Mouse (Mus musculus) retina, postnatal 7 days (tissue): ENCODE measurements around the gene Cnksr3.

Experiments
- DNase-seq: peaks from one replicate; pipeline ENCODE4 v3.0.0-alpha.2; 2012; ENCODE audit warnings: low read depth, low spot score

Gene Cnksr3

DNA sequence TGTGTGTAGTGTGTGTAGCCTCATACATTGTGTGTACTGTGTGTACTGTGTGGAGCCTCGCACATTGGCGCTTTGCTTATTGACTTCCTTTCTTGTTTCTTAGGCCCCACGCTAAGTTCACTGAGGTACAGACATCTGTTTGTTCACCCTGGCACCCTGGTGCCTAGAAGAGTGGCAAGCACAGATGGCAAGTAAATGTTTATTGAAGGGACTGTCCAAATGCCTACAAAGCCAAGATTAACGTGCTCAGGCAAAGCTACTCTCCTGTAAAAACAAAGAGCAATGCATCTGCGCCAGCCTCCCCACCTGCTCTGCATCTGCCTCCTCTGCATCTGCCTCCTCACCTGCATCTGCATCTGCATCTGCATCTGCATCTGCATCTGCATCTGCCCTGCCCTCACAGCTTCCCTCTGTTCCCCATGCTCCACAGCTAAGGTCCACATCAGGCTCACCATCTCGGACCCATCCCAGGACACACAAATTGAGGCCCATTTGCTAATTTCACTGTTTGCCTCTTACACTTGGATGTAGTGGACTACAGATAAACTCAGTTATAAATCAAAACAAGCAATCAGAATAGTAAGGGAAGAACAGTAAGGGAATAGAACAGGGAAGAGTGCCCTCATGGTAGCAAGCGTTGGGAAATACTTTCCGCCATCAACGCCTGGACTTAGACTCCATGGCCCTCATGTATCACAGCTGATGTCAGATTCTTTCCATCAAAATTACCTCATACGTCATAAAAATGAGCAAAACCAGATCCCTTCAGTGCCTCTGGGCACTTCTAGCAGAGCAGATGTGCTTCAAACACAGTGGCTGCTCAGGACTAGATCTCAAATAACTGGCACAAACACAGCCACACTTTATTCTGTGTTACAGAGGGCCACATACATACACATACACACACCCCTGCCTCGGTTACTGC lies 62.1 kb downstream of the Cnksr3 start:
- no peak for DNase-seq

DNA sequence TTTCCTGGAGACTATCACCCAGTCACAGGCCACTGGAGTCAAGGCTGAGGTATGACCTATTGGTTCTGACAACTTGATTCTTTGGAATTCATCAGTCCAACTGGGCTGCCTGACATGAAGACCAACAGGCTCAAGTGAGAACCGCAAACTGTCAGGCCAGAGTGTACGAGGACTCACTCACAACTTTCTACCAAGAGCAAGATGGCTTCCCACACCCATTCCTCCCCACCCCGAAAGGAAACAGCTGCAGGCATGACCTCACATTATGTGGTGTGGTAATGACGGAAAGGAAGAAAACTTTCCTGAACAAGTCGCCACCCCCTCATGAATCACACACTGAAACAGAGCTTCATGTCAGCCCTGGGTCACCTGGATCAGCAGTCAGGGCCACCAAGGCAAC lies 66.4 kb downstream of the Cnksr3 start:
- DNase-seq = no peak

DNA sequence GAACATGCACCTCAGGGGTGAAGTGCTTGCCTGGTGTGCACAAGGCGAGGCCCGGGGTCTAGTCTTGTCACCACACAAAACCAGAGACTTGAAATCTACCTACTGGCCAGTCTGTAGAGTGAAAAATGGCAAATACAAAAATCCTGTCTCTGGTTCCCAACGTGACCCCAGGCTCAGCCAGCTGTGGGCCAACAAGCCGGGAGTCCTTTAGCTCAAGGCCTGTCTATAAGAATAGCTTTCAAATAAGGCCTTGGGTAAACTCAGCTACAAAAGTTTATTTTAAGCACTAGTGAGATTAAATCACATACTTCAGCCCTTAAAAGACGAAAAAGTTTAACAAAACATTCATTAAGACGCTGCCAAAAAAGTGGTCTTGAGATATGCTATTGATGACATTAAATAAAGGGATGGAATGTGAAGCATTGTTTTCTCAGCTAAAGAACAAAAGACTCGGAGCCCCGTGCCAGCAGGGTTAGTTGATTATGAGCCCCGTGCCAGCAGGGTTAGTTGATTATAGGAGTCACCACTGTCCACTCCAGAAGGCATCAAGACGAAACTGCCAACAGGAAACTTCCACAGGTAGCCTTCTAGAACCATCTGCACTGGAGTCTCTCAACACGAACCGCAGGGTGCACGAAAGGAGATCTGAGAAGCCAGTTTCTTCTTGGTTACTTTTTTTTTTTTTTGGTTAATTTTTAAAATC lies 67.8 kb downstream of the Cnksr3 start:
- DNase-seq = no peak

DNA sequence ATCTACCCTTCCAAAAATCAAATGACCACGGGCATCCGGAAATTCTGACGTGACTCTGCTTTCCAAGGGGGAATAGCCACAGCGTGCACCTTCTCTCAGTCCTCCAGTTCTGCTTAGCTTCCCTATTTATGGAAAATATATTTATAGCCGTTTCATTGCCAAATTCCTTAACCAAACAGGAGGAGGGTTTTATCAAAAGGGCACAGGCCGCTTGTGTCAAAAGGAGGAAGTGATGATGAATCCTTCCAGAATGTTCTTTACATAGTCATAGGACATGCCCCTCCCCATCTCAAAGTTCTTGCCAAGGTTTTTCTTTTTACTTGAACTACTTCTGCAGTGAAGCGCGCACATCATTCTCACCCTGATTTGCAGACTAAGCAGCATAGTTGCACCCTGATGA lies 69.8 kb downstream of the Cnksr3 start:
- DNase-seq = no peak

DNA sequence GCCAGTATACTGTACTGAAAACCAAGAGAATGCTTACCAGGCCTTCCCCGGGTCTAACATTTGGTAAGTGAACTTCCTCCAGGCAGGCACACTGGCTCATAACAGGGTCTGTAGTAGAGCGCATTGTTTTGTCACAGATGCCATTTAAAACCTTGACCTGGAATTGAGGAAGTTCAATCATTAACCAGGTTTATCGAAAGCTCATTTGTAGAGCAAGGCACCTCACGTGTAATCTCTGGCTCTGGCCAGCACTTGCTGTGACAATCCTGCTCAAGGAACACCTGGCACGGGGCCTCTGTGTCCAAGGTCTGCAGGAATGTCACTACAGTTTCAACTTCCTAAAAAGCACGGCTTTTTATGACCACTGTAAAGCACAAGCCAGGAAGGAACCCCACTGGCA lies 71.8 kb downstream of the Cnksr3 start:
- DNase-seq = no peak

DNA sequence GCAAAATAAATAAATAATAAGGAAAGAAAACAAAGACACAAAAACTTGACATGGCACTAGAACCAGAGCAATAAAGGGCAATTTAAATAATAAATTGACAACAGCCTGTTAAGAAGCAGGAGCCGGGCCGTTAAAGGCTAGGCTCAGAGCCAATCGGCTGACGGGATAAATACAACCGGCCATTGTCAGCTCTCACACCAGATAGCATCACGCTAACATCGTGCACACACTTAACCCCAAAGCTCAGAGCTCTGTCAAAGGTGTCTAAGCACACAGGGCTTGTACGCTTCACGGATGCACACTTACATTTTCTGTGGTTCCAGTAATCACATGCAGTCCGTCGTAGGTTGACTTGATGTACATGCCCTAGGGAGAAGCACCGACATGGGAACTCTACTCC lies 74.0 kb downstream of the Cnksr3 start:
- DNase-seq = no peak

DNA sequence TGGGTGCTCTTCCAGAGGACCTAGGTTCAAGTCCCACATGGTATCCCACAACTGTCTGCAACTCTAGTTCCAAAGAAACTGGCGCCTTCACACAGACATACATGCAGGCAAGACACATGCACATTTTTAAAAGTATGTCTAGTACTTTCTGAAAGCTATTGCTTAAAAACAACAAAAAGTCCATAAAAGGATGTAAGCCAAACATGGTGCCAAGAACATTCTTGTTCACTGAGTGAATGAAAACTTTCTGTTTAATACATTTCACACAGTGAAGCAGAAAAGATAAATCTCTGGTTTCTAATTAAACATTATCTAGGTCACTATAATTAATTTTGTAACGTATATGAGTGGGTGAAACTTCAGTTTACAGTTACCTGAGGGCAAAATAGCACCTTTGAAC lies 76.3 kb downstream of the Cnksr3 start:
- DNase-seq = no peak

DNA sequence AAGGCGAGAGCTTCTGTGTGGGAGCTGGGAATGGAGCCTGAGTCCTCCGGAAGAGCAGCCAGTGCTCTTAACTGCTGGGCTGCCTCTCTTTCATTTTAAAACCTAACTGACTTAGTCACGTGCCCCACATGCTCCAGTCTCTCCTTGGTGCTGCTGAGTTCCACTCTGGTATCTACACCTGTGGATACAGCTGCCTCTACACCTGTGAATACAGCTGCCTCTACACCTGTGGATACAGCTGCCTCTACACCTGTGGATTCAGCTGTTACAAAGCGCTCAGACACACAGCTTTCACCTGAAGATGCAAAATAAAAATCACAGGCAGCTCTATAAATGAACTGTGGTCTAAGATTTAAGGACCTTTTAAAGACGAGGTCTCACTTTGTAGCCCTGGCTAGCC lies 79.0 kb downstream of the Cnksr3 start:
- DNase-seq = no peak

DNA sequence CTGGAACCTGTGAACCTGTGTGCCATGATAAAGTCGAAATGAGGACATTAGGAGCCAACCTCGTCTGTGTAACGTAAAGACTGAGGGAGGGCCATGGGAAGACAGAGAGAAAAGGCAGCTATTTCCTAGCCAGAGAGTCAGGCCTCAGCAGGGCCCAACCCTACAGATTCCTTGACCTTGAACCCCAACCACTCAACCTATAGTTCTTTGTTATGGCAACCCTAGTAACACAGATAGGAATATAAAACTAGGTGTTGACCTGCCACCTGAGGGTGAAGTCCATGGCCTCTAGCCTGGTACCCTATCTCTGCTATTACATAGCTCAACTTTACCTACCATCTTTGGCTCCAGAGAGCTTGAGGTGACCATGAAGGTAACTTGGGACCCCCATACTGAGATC lies 80.6 kb downstream of the Cnksr3 start:
- DNase-seq = no peak

DNA sequence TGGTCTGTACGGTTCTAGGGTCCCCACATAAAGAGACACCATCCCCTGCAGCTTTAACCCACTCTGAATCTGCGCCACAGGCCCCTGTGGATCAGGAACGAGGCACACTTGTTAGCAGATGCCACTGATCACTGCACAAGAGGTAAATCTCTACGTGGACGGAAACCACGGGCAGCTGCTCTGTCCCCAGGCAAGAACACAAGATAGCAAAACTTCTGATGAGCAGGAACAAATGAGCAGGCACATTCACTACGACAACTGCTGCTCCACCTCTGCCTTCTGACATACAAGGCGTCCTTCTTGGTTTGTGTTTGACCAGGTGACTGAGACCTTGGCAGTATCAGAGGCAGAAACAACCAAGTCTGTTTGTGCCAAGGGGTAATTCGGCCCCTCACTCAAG lies 84.2 kb downstream of the Cnksr3 start:
- DNase-seq = no peak

DNA sequence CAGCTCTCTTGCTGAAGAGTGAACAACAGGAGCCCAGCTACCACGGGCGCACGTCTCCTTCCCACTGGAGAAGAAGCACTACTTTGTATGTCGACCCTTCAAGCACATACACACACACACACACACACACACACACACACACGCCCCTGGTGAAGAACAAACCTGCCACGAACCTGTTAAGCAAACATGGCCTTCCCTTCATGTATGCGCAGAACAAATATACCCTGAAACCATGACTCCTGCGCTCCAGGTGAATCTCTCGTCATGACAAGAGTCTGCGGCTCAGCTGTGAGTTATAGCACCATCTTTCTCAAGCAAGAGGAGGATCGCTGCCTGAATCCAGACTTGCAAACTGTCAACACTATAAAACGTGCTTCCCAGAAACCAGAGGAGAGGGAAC lies 85.2 kb downstream of the Cnksr3 start:
- DNase-seq = no peak

DNA sequence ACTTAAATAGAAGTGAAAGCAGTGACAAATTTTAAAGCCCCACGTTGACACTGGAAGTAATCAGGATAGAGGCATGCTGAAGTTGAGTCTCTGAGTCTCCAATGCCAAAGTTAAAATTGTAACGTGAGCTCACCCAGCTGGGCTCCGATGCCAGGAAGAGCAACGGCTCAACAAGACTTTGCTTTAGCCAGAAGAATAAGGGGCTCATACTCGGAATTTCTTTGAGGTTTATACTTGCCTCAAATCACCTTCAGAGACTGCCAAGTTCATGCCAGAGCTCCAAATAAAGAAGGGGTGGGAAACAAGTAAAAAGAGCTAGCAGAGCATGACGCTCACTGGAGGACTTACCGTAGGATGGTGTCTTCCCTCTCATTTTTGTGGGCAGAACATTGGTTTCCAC lies 85.8 kb downstream of the Cnksr3 start:
- no peak for DNase-seq

DNA sequence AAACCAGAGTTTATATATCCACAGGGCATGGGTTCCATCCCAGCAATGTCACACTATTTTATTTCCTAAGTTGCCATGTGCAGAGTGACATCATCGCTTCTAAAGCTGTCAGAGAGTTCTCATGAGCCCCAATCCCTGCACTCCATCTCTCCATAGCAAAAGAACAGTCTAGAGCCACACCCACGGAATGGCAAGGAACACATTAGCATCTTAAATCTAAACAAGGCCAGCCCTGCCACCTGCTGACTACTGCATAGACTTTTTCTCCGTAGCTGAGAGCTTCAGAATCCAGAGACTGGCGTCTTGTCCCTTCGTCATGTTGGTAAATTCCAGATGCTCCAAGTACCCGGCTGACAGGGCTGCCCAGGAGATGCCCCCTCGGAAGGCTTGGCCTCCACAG lies 87.0 kb downstream of the Cnksr3 start:
- DNase-seq = no peak

DNA sequence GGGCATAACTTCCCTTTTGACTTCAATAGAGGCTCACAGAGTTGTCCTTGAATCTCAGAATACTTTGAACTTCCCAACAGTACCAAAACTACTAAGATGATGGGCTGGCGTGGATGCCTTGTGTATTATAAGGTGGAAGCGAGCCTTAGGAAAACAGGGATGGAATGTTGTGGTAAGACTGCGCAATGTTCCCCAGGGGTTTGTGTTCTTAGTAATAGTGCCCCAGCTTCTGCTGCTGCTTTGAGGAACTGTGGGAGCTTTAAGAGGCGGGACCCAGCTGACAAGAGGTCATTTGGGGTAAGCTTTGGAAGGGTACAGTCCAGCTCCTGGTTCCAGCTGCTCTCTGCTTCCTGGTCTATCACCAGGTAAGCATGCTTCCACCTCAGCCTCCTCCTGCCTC lies 89.7 kb downstream of the Cnksr3 start:
- no peak for DNase-seq

DNA sequence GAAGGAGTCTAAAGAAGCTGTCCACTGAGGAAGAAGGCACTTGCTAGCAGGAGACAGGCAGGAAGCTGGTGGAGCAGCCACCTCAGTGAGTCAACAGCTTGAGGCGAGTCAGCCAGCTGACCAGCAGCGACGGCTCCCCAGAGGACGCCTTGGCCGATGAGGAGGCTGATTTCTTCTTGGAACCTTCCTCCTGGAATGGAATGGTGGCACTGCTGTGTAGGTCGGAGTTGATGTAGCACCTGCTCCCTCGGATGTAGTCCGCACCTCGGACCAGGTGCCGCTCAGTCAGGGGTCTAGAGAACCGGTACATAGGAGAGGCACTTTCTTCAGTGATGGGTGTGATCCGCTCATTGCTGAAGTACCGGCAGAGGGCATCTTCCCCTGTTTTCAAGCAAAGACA lies 91.8 kb downstream of the Cnksr3 start:
- DNase-seq = no peak

DNA sequence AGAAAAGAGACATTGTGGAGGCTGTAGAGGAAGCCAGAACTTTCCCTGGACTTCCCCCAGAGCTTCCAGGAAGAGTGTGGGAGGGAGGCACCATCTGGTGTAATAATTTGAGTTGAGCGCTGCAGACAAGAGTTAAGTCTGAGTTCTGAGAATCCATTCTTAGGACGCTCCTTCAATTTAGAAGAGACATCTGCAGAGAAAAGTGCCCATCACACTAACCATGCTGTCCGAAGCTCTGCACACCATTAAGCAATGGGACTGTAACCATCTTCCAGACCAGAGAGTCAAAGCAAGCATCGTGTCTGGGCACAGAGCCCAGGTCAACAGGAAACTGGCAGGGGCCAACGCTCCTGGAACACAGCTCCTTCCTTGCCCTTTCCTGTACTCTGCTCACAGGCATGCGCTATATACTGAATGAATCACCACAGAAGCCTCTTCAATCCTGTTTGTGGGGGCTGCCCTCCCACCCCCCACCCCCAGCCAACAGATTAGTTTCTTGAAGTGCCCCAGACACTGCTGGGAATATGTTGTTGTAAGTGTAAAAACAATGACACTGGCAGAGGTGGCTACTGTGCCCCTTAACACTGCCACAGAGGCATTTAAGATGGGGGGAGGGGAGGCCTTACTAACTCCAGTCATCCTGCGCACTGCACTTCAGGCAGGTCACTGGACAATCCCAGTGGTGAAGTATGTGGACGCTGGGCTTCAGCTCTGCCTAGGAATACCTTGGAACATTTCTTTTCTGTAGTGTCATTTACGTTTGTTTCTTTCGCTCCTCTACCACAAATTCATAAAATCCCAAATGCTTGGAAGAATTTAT lies 93.6 kb downstream of the Cnksr3 start:
- no peak for DNase-seq

DNA sequence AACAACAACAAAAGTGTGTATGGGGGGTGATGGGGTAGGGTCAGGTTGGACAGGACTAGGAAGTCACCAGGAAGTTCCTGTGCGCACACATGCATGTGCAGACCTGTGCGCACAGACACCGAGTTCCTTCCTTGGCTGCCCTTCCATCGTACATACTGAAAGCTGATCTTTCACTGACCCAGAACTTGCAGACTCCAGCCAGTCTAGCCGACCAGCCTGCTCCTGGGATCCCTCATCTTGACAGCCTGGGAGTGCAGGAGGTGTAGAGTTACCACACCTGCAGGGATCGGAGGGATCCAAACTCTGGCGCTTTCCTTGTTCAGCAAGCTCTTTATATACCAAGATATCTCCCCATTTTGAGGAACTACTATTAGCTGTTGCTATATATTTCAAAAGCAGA lies 94.3 kb downstream of the Cnksr3 start:
- DNase-seq = no peak

DNA sequence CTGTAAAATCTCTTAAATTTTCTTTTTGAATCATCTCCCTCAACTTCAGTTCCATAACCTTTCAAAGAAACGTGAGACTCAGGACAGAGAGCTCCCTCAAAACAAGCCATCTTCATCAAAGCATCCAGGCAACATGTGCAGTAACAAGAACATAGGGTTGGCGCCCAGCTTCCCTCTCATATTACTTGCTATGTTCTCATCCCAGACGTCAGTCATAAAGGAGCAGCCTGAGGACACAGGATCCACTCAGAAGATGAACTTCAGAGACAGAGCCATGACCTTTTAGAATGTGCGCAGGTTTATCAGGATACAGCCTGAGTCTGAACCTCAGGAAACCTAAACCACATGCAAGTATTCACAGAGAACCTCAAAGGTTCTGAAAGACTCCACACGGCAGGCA lies 97.2 kb downstream of the Cnksr3 start:
- DNase-seq = no peak

DNA sequence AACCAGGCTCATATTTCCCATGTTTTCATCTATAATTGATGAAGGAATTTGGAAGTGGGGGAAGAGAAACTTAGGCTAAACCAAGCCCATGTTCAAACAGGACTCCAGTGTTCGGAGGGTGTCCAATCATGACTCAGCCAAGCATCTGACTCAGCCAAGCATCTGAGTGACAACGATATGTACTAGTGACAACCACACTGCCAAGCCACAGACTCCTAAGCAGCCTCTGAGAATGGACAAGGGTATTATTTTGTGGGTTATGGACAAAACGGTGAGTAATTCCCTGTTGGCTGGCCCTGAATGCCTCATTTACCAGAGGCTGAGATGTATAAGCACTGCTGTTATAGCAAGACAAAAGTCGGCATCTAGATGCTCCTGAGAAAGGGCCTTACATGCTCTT lies 98.3 kb downstream of the Cnksr3 start:
- no peak for DNase-seq

DNA sequence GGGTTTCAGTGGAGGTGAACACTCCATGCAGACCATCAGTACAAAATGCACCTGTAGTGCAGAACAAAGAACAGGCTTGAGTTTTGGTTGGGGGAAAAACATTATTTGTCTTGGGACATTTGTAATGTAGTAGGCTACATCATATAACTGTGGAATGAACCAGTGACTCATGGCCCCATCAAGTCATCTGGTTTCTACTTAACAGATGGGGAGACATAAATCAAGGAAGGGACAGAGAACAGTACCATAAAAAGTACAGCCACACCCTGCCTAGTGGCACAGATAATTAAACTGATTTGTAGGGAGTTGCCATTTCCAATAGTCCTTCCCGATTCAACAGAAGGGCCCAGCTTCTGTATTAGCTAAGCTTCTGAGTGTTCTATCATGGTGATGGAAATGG lies 98.9 kb downstream of the Cnksr3 start:
- no peak for DNase-seq

DNA sequence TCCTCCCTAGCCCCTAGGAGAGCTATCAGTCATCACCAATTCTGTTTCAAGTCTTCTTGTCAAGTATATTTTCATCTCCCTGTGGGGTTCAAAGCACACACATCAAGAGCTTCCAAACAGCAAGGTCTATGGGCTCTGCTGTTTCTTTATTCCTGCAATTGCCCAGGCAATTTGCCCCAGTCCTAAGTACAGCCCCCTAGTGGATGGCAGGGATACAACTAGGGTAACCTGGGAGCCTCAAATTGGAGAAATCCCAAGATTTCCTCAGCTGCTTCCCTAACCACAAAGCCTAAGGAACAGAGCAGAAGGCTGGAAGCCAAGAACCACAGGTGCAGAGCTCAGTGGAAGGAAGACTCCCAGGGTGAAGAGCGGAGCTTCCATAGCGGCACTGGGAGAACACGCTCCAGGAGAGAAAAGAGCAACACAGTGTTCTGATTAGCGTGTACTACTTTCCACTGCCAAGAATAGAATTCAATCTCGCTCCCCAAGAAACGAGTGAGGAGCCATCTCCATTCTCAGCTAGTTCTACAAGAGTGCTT lies 100.5 kb downstream of the Cnksr3 start:
- DNase-seq = no peak

DNA sequence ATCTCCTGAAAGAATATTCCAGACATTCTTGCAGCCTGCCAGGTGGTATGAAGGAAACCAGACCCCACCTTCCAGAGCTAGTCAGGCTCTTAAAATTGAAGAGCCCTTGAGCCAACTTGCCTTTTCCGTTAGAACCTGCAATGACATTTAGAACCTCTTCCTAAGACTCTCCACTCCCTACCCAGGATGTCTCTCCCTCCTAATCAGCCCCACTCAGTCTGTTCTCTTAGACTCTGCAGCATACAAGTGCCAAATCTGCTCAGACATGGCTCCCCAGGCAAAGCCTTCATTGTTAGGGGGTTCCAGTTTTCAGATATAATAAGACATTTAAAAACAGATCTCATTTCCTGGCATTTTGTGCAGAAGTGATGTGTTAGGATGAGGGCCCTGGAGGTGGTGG lies 108.2 kb downstream of the Cnksr3 start:
- no peak for DNase-seq
